Mouse (Mus musculus): Measurements from ENCODE around the gene Vps52. TPM values are rescaled to one million over a fixed set of nuclear protein-coding genes. Genes with fewer than 3 reads are reported as not detected.

The Vps52 gene
- polyA plus RNA-seq, 2 experiments from 2014 or later, result 25.1 to 28.2 TPM

GRCm38 (mm10) chr17:33920282-33921097, 35.1 kb upstream of the Vps52 start:
- peak; percentile 36 for ATAC-seq

DNA sequence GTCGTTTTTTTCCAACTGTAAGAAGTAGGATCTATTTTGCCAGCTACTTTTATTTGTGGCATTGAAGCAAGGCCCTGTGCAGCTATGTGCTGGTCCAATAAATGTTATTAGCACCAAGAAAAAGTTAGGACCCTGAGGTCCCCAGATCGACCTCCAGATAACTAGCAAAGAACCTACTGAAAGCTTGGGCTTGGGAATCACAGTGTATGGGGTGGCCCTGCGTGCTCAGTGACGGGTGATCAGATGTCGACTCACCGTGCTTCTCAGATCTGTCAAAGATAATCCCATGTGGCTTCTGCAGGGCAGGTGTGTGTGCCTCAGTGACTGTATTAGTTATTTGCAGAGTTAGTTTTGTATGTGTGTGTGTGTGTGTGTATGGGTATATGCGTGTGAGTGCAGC, 34.3 kb upstream of the Vps52 start:
- no peak for ATAC-seq

- no peak for ATAC-seq
These were observed 30.9 kb upstream of the Vps52 start for GRCm38 (mm10) chr17:33924577-33925283.

DNA sequence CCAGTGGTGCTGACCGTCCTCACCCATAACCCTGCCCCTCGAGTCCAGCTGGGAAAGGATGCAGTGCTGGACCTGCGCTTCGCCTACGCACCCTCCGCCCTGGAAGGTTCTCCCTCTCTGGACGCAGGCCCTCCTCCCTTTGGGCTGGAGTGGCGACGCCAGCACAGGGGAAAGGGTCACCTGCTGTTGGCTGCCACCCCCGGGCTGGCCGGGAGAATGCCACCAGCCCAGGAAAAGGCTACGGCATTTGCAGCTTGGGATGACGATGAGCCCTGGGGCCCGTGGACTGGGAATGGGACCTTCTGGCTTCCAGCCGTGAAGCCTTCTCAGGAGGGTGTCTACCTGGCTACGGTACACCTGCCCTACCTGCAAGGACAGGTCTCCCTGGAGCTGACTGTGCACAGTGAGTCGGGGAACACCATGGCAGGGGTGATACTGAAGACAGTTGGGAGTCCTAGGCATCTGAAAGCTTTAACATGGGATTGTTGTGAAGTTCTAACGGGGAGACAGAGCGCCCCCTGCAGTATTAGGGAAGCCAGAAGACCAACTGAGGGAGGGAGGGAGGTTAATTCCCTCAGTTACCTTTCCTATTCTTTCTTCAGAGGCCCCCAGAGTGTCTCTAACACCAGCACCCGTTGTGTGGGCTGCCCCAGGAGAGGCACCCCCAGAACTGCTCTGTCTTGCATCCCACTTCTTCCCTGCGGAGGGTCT, 30.1 kb upstream of the Vps52 start:
- ATAC-seq, result no peak

GRCm38 (mm10) chr17:33926207-33926932, 29.2 kb upstream of the Vps52 start:
- ATAC-seq, result no peak

GRCm38 (mm10) chr17:33928251-33928947, 27.2 kb upstream of the Vps52 start:
- no peak for ATAC-seq

DNA sequence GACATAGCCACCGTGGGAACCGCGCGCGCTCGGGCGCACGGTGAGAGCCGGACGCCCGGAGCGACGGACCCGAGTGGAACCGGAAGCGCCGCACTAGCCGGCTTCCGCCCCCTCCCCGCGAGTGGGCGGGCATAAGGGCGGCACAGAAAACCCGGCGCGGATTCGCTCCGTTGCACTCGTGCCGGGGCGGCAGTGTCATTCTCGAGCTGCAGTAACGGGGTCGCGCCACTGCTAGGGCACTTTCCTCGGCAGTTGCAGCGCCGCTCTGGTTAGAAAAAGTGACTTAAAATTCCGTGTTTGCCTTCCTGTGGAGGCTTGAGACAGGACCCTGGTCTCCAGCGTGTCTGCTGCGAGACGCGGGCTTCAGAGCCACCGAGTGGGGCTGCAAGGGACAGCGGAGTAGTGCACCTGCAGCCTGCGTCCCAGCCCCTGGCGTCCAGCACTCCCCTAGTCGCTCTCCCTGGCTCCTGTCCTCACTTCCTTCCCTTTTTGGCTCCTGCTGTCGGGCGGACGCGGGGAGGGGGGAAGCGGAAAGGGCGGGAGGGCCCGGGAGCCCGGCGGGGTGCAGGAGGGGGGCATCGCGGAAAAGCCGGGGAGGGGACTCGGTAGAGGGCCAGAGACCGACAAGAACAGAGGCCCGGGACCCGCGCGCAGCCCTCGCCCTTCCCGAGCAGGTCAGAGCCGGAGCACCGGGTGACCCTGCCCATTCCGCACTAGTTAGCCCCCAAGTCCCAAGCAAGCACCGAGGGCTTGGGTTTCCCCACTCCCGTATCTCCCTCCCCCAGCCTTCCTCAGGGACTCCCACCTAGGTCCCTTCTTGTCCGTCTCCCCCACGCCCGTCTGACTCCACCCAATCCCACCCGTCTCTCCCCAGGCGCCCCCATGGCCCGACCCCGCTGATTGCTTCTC, 26.0 kb upstream of the Vps52 start, which contains the start of gene Rgl2:
Gene Rgl2 (plus strand): TSS at position 173 of the 909 bp plus-strand sequence.
- ATAC-seq, result peak; percentile 59

GRCm38 (mm10) chr17:33930280-33931158, 25.1 kb upstream of the Vps52 start:
- peak; percentile 34 for ATAC-seq

DNA sequence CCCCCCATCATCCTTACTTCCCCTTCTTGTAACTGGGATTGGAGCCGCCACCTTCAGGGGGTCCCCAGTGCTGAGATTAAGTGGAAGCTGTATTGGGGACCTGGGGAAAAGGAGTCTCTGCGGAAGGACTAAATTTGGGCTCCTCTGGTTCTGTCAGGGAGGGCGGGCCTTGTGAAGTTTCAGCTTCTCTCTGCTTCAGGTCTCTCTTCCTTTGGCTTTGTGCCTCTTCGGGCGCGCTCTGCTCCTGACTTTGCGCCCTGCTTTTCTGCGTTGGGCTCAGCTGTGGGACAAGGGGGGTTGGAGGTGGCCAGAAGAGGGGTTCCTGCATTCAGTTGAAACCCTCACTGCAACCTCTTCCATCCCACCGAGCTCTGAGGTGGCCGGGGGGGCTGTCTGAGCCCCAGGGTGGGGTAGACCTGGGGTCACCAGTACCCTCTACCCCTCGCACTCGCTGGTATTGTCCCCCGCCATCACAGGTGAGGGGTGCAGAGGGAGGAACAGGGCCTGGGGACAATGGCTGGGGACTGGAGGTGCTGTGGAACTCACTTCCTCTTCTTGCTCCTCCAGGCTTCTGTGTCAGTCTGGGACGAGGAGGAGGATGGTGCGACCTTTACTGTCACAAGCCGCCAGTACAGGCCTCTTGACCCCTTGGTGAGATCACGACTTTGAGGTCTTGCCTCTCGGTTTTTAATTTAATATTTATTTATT, 24.3 kb upstream of the Vps52 start:
- peak; percentile 24 for ATAC-seq

DNA sequence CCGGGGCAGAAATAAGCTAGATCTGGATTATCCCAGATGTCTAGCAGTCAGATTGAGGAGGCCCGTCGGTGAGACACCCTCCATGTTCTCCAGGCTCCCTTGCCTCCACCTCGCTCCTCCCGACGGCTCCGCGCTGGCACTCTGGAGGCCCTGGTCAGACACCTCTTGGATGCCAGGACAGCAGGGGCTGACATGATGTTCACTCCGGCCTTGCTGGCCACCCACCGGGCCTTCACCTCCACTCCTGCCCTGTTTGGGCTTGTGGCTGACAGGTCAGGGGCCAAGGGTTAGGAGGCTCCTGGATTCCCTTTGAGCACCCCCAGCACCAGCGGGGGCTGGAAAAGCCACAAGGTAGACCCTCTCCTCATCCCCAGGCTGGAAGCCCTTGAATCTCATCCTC, 23.7 kb upstream of the Vps52 start:
- no peak for ATAC-seq

DNA sequence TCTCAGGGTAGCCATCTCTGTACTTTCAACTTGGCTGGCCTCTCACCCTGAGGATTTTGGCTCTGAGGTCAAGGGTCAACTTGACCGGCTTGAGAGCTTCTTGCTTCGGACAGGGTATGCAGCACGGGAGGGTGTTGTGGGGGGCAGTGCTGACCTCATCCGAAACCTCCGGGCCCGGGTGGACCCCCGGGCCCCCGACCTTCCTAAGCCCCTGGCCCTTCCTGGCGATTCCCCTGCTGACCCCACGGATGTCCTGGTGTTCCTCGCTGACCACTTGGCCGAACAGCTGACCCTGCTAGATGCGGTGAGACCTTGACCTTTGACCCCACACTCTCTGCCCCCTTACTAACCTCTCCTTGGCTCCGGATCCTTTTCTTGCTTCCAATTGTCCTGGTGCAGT, 23.2 kb upstream of the Vps52 start:
- no peak for ATAC-seq

- no peak for ATAC-seq
These were observed 22.6 kb upstream of the Vps52 start for GRCm38 (mm10) chr17:33932970-33933369.

GRCm38 (mm10) chr17:33935422-33936055, 20.1 kb upstream of the Vps52 start:
- ATAC-seq, result no peak

- no peak for ATAC-seq
These were observed 18.6 kb upstream of the Vps52 start for GRCm38 (mm10) chr17:33936993-33937392.

DNA sequence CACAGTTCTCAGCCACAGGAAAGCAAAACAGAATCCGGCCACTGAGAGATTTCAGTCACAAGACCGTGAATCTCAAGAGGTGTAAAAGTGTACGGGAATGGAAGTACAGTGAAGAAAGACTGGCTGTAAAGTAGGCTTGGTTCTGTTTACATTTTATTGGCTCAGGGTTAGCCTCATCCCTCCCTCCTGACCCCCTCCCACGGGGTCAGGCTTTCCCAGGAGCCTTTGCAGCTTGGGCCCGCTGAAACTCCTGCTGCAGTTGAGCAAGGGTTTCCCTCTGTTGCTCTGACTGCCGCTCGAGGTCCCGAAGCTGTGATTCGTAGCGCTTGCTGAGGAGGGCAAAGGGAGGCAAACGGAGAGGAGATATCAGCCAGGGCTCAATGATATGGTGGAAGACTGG, 16.8 kb upstream of the Vps52 start:
- ATAC-seq, result no peak

DNA sequence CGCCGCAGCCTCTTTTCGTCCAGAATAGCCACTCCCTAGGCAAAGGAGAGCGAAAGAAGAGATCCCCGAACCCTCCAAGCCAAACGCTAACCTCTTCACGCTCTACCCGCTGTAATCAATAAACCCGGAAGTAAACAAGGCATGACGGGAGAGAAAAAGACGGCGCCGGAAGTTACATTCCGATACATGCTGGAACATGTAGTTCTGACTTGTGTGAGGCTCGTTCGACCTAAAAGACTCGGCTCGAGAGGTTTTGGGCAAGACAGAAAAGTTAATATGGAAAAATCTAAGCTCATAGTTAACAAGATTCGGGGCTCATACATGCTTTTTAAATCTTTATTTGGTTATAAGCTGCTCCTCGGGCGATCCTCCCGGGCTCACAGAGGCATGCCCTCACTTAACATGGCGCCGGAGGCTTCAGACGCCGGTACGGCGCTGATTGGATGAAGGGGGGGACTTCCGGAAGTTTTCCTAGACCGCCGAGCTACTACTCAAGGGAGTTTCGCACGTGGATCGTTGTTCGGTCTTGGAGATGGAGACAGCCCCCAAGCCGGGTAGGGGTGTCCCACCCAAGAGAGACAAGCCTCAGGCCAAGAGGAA, 15.3 kb upstream of the Vps52 start, which contains the start of the genes Pfdn6 and Wdr46:
Gene Pfdn6 (minus strand): TSS at position 138 of the 600 bp plus-strand sequence.
Gene Wdr46 (plus strand): TSS at position 455 of the 600 bp plus-strand sequence.
- peak; percentile 94 for ATAC-seq

- ATAC-seq, result no peak
These were observed 14.6 kb upstream of the Vps52 start for GRCm38 (mm10) chr17:33940981-33941380.

- ATAC-seq, result no peak
These were observed 14.2 kb upstream of the Vps52 start for GRCm38 (mm10) chr17:33941381-33941780.

All from activated CD4-positive, CD25-positive, alpha-beta regulatory T cell, adult 4 months (primary cell).